Mouse (Mus musculus) urinary bladder, postnatal 4 days (tissue): Measurements from ENCODE around the gene Epha3.

Experiments
- DNase-seq, 2 experiments: peaks; one replicate each; pipeline ENCODE4 v3.0.0; 2021 to 2022; ENCODE audit warnings: low spot score in 2 of 2

The Epha3 gene

GRCm38 (mm10) chr16:63783544-63783943 lies 80.4 kb downstream of the Epha3 start:
- DNase-seq, result no peak

- no peak for DNase-seq
Observed at GRCm38 (mm10) chr16:63782101-63782500, 81.9 kb downstream of the Epha3 start.

GRCm38 (mm10) chr16:63780151-63780550 lies 83.8 kb downstream of the Epha3 start:
- no peak for DNase-seq

GRCm38 (mm10) chr16:63777811-63778210 lies 86.2 kb downstream of the Epha3 start:
- no peak for DNase-seq

GRCm38 (mm10) chr16:63772566-63772965 lies 91.4 kb downstream of the Epha3 start:
- DNase-seq, result no peak

GRCm38 (mm10) chr16:63767589-63767988 lies 96.4 kb downstream of the Epha3 start:
- no peak for DNase-seq

GRCm38 (mm10) chr16:63761177-63761576 lies 102.8 kb downstream of the Epha3 start:
- no peak for DNase-seq

GRCm38 (mm10) chr16:63760112-63760511 lies 103.9 kb downstream of the Epha3 start:
- DNase-seq, result no peak

- DNase-seq, result no peak
Observed at GRCm38 (mm10) chr16:63753052-63753451, 110.9 kb downstream of the Epha3 start.

GRCm38 (mm10) chr16:63747817-63748216 lies 116.2 kb downstream of the Epha3 start:
- DNase-seq, result no peak

- no peak for DNase-seq
Observed at GRCm38 (mm10) chr16:63745465-63745864, 118.5 kb downstream of the Epha3 start.

- DNase-seq, result no peak
Observed at GRCm38 (mm10) chr16:63743208-63743854, 120.6 kb downstream of the Epha3 start.

- no peak for DNase-seq
Observed at GRCm38 (mm10) chr16:63719235-63719634, 144.7 kb downstream of the Epha3 start.

- DNase-seq, result no peak
Observed at GRCm38 (mm10) chr16:63717317-63717716, 146.7 kb downstream of the Epha3 start.

- no peak for DNase-seq
Observed at GRCm38 (mm10) chr16:63706912-63707868, 156.8 kb downstream of the Epha3 start.

- no peak for DNase-seq
Observed at GRCm38 (mm10) chr16:63689371-63689770, 174.6 kb downstream of the Epha3 start.

GRCm38 (mm10) chr16:63684211-63684610 lies 179.8 kb downstream of the Epha3 start:
- no peak for DNase-seq

- no peak for DNase-seq
Observed at GRCm38 (mm10) chr16:63674426-63674825, 189.5 kb downstream of the Epha3 start.

- no peak for DNase-seq
Observed at GRCm38 (mm10) chr16:63673236-63673840, 190.6 kb downstream of the Epha3 start.

GRCm38 (mm10) chr16:63665897-63666464 lies 198.0 kb downstream of the Epha3 start:
- DNase-seq, result no peak

GRCm38 (mm10) chr16:63658302-63658974 lies 205.5 kb downstream of the Epha3 start:
- no peak for DNase-seq

- no peak for DNase-seq
Observed at GRCm38 (mm10) chr16:63657743-63658142, 206.2 kb downstream of the Epha3 start.
